Mouse (Mus musculus): ENCODE measurements at regions not wholly inside any gene's neighbourhood (a gene's known extent, or its start where the extent isn't known, plus 50 kb on each side); places are given as distances from the start of the nearest gene placed in this dataset.
"Not testable (repeated sequence)": the region's sequence is repeated elsewhere in the genome, so short reads cannot be mapped to it uniquely, and the experiment has no call there.

DNA sequence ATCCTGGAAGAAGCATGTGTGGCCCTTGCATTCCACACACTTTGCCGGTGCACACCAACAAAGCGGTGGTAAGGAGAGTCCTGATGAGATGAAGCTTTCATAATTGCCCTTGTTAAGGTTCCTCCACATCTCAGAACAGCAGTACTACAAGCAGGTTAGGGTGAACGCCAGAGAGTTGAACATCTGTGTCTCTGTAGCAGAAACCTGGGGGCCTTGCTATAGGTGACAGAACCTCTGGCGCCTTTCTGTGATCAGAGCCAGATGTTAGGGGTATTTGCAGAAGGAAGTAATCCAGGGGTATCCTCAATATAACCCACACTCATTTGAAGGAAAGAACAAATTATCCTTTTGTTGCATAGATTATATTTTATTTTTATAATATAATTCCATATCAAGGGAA, 1850.1 kb downstream of the 9330182O14Rik start:
- WGBS = 91% methylated on average over 4 of the region's 4 CpGs
- Histone ChIP-seq H3K9ac (no peak overlapping the region), H3K9me3 (no peaks in the 10 kb centered on the region), H3K27ac (no peak overlapping the region), H3K27me3 (replicated peaks) (no peaks in the 10 kb centered on the region), H3K4me3 (no peak overlapping the region), H3K4me1 (no peaks in the 10 kb centered on the region), H3K4me2 (no peak overlapping the region), H3K36me3 (replicated peaks) (no peaks in the 10 kb centered on the region)
- no peak for ATAC-seq (replicated peaks)

GRCm38 (mm10) chr15:41986264-41986663, 1852.1 kb downstream of the 9330182O14Rik start:
- WGBS = 90% methylated on average over 3 of the region's 3 CpGs
- Histone ChIP-seq H3K9me3 (no peaks in the 10 kb centered on the region), H3K4me1 (no peaks in the 10 kb centered on the region), H3K36me3 (replicated peaks) (no peaks in the 10 kb centered on the region), H3K27ac (no peak overlapping the region), H3K4me2 (no peak overlapping the region), H3K9ac (no peak overlapping the region), H3K27me3 (replicated peaks) (no peaks in the 10 kb centered on the region), H3K4me3 (no peak overlapping the region)
- ATAC-seq (replicated peaks) = no peak

GRCm38 (mm10) chr15:41989065-41989464, 1854.9 kb downstream of the 9330182O14Rik start:
- ATAC-seq (replicated peaks) = no peak
- Histone ChIP-seq H3K9me3 (no peaks in the 10 kb centered on the region), H3K4me3 (no peak overlapping the region), H3K36me3 (replicated peaks) (no peaks in the 10 kb centered on the region), H3K27me3 (replicated peaks) (no peaks in the 10 kb centered on the region), H3K9ac (no peak overlapping the region), H3K4me1 (no peaks in the 10 kb centered on the region), H3K4me2 (no peak overlapping the region), H3K27ac (no peak overlapping the region)
- WGBS = 65% methylated on average over 2 of the region's 2 CpGs

DNA sequence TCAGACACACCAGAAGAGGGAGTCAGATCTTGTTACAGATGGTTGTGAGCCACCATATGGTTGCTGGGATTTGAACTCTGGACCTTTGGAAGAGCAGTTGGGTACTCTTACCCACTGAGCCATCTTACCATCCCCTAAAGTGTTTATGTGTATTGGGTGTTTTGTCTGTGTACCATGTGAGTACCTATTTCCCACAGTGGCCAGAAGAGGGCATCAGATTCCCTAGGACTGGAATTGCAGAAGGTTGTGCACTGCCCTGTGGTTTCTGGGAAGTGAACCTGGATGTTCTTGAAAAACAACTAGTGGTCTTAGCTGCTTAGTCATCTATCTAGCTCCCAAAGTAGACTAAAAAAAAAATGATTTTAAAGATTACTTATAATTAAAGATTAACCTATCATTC, 1857.7 kb downstream of the 9330182O14Rik start:
- no peak for ATAC-seq (replicated peaks)
- Histone ChIP-seq H3K4me1 (no peaks in the 10 kb centered on the region), H3K9ac (no peak overlapping the region), H3K27me3 (replicated peaks) (no peaks in the 10 kb centered on the region), H3K36me3 (replicated peaks) (no peaks in the 10 kb centered on the region), H3K9me3 (no peaks in the 10 kb centered on the region), H3K4me2 (no peak overlapping the region), H3K27ac (no peak overlapping the region), H3K4me3 (no peak overlapping the region)

DNA sequence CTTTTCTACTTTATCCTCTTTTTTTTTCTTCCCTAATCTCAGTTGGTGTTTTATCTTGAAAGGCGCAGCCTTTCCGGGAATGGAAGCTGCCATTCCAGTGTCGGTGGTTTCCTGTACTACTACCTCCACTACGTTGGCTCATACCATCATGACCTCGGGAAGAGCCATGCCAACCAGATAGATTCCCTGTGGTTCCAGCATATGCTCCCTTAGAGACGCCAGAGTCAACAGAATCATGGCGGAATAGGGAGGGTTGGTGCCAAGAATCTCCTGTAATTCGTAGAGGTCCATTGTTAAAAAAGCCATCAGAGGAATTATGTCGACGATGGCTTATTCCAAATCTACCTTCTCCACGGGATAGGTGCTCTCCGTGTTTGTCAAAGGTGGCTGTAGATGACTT, 1898.1 kb downstream of the 9330182O14Rik start:
- ATAC-seq (replicated peaks); H3K4me1 ChIP-seq; H3K4me2 ChIP-seq; H3K27ac ChIP-seq; H3K36me3 ChIP-seq (replicated peaks); H3K27me3 ChIP-seq (replicated peaks); H3K4me3 ChIP-seq; H3K9me3 ChIP-seq; H3K9ac ChIP-seq: not testable (repeated sequence)
- 93% methylated on average over 12 of the region's 12 CpGs for WGBS

DNA sequence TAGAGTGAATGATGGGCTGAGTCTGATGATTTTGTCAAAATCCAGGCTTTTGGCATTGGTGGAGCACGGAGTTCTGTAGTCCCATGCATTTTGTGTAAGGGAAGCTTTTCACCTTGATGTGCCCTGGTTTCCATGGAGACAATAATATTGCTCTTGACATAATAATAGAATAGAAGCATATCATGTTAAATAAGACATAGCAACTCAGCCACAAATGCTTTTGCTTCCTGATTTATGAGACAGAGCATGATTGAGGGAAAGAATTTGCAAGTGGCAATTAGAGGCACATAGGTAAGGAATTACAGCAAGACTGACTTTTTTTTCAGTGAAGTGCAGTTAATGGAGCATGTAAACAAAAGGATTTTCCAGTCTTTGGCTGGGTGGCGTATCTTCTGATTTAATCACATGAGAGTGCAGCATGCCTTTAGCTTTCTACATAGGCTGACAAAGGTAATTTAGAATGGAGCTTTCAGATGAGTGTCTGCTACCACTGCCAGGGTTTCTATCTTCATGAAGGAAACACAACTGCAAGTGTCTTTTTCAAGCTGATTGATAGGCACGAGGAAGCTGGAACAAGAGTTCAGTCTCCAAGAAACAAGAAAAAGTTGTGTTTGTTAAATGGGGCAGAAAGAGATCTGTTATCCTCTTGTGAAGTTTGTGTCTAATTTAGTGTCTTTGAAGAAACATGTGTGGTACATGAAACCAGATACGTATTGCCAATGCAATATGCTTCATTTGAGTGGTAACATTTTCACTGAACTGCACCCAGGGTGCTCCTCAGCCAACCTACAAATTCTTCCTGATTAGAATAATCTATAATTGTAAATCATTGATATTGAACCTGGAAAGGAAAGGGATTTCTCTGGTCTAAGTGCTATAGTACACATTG, 1913.2 kb downstream of the 9330182O14Rik start:
- peak; percentile 72 for ATAC-seq (replicated peaks)
- no peak overlapping the region for H3K27ac ChIP-seq

DNA sequence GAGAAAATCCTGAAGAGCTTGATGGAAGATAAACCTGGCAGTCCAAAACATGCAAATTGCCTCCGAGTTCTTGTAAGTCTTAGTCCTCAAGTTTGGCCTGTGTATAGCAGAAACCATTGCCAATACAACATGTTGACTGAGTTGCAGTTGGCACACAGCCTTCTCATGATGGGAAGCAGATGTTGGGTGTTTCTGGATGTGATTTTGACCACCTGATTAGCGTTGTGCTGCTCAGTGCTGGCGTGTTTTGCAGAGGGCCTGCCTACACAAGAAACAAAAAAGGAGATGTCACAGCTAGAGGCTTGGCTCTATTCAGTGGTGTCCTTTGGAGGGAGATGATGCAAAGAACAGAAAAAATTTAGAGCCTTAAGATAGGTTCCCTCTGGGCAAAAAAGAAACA, 1922.6 kb downstream of the 9330182O14Rik start:
- Histone ChIP-seq H3K9ac (no peak overlapping the region), H3K4me2 (no peak overlapping the region), H3K9me3 (no peaks in the 10 kb centered on the region), H3K36me3 (replicated peaks) (no peaks in the 10 kb centered on the region), H3K4me3 (no peak overlapping the region), H3K27ac (no peak overlapping the region), H3K27me3 (replicated peaks) (no peaks in the 10 kb centered on the region), H3K4me1 (no peaks in the 10 kb centered on the region)
- no peak for ATAC-seq (replicated peaks)
- WGBS = 77% methylated on average over 3 of the region's 3 CpGs

More for the DNA sequence above, 1913.2 kb downstream of the 9330182O14Rik start:
- Histone ChIP-seq H3K4me1 (peaks cover 2% of the 10 kb centered on the region; the same call in 1 of the 2 replicates), H3K9me3 (no peaks in the 10 kb centered on the region), H3K4me3 (no peak overlapping the region), H3K36me3 (replicated peaks) (no peaks in the 10 kb centered on the region), H3K9ac (no peak overlapping the region), H3K4me2 (no peak overlapping the region), H3K27me3 (replicated peaks) (no peaks in the 10 kb centered on the region)
- 55% methylated on average over 4 of the region's 4 CpGs for WGBS

DNA sequence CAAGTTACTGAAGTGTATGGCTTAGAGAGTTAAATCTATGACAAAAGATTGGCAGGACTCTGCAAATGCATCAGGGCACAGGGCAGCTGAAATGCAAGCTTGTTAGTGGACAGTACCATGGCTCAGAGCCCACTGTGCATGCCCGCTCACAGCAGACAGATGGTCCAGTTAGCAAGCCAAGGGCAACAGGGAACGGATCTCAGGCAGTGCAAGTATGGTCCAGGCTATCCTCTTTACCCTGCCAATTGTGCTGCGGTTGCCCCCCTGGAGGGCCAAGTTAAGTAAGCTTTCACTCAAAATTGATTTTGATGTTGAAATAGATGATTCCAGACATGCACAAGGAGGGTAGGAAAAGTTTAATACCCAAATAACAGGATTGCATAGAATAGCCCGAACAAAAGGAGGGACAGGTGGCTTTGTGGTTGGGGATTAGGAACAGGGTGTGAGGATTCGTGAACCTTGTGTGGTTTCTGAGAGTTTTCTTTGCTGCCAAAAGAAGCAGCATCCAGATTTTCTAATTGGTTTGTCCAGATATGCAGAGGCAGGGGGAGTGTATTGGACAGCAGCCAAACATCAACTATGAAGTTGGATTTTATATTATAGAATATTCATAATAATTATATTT, 1934.2 kb downstream of the 9330182O14Rik start:
- ATAC-seq (replicated peaks) = peak; percentile 93
- Histone ChIP-seq H3K27ac (no peak overlapping the region), H3K9me3 (no peaks in the 10 kb centered on the region)

DNA sequence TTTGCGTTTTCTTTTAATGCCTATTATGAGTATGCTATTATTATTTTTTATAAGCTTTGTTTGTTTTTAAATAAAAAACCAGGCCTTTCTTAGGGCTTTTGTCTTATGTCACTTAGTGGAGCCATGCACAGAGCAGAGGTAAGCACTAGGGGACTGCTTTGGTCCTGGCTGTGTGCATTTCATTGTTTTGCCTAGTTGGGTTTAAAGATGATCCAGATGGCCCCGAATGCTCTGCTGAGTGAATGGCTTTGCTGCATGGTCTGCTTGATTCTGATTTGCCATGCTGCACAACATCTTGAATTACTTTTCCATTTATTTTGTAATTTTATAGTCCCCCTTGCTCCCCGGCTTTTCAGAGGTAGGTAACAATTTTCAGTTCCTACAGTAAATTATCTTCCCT, 1934.9 kb downstream of the 9330182O14Rik start:
- no peaks in the 10 kb centered on the region for H3K36me3 ChIP-seq (replicated peaks)
- peaks cover 3% of the 10 kb centered on the region; the same call in 1 of the 2 replicates for H3K4me1 ChIP-seq
- H3K4me3 ChIP-seq = no peak overlapping the region
- WGBS = 62% methylated on average over 3 of the region's 3 CpGs
- no peaks in the 10 kb centered on the region for H3K27me3 ChIP-seq (replicated peaks)
- H3K9me3 ChIP-seq = no peaks in the 10 kb centered on the region
- no peak overlapping the region for H3K4me2 ChIP-seq
- H3K9ac ChIP-seq = no peak overlapping the region
- no peak overlapping the region for H3K27ac ChIP-seq
- ATAC-seq (replicated peaks) = 0 out of 2 replicates have a peak, but pooled peaks have one; percentile 45

More for the DNA sequence above, 1934.2 kb downstream of the 9330182O14Rik start:
- WGBS = 22% methylated on average over 5 of the region's 5 CpGs
- Histone ChIP-seq H3K27me3 (replicated peaks) (no peaks in the 10 kb centered on the region), H3K4me3 (no peak overlapping the region), H3K9ac (no peak overlapping the region), H3K36me3 (replicated peaks) (no peaks in the 10 kb centered on the region), H3K4me1 (peaks cover 3% of the 10 kb centered on the region; the same call in 1 of the 2 replicates), H3K4me2 (no peak overlapping the region)

GRCm38 (mm10) chr15:42073486-42073885, 1939.3 kb downstream of the 9330182O14Rik start:
- ATAC-seq (replicated peaks) = no peak

GRCm38 (mm10) chr15:42082436-42082835, 1948.3 kb downstream of the 9330182O14Rik start:
- no peaks in the 10 kb centered on the region for H3K9me3 ChIP-seq
- H3K36me3 ChIP-seq (replicated peaks) = no peaks in the 10 kb centered on the region
- H3K4me2 ChIP-seq = no peak overlapping the region
- H3K9ac ChIP-seq = no peak overlapping the region
- H3K27ac ChIP-seq = no peak overlapping the region
- WGBS = 84% methylated on average over 2 of the region's 2 CpGs
- no peak overlapping the region for H3K4me3 ChIP-seq
- H3K27me3 ChIP-seq (replicated peaks) = no peaks in the 10 kb centered on the region
- no peaks in the 10 kb centered on the region for H3K4me1 ChIP-seq
- ATAC-seq (replicated peaks) = no peak

More at GRCm38 (mm10) chr15:42073486-42073885, 1939.3 kb downstream of the 9330182O14Rik start:
- H3K4me1 ChIP-seq = no peaks in the 10 kb centered on the region
- H3K9ac ChIP-seq = no peak overlapping the region
- H3K27ac ChIP-seq = no peak overlapping the region
- H3K36me3 ChIP-seq (replicated peaks) = no peaks in the 10 kb centered on the region
- H3K9me3 ChIP-seq = no peaks in the 10 kb centered on the region
- H3K4me2 ChIP-seq = no peak overlapping the region
- no peak overlapping the region for H3K4me3 ChIP-seq
- H3K27me3 ChIP-seq (replicated peaks) = no peaks in the 10 kb centered on the region

- no peak overlapping the region for H3K4me2 ChIP-seq
- WGBS = 67% methylated on average over 2 of the region's 2 CpGs
- H3K27me3 ChIP-seq (replicated peaks) = no peaks in the 10 kb centered on the region
- no peak for ATAC-seq (replicated peaks)
- H3K36me3 ChIP-seq (replicated peaks) = no peaks in the 10 kb centered on the region
- no peak overlapping the region for H3K27ac ChIP-seq
- no peaks in the 10 kb centered on the region for H3K9me3 ChIP-seq
- no peak overlapping the region for H3K4me3 ChIP-seq
- H3K9ac ChIP-seq = no peak overlapping the region
- H3K4me1 ChIP-seq = no peaks in the 10 kb centered on the region
These were observed 1966.6 kb downstream of the 9330182O14Rik start for GRCm38 (mm10) chr15:42100730-42101129.
